Mouse (Mus musculus) olfactory bulb, adult 2 months (tissue): Measurements from ENCODE around the gene Atp23.

Experiments used
- CTCF ChIP-seq: fragments of 200-500 bp; IDR thresholded peaks from 2 replicates; pipeline ENCODE4 v1.5.1; 2012; ENCODE audit warnings: low read depth, mild to moderate bottlenecking, low read length, moderate library complexity; ENCODE audit not compliant: insufficient read depth
- POLR2A ChIP-seq: fragments of 200-500 bp; IDR thresholded peaks from 2 replicates; pipeline ENCODE4 v1.6.1; 2012; ENCODE audit warnings: mild to moderate bottlenecking, low read depth, low read length, moderate library complexity; ENCODE audit not compliant: insufficient read depth

DNA sequence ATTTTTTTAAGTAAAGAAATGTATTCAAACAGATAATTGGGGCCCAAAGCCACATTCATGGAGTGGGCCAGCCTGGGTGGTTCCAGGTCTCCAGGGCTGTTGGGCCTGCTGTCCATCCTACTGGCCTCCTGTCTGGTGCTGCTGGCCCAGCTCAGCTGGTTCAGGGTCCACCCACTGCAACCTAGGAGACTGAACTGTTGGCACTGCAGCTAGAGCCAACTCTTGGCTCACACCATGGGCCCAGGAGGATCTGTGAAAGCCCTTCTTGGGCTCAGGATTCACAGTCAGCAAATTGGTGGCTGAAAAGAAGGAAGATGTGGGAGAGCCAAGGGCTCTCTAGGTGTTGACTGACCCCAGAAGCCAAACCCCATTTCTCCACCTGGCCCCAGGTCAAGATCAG is 24.2 kb upstream of the Atp23 start:
- no peak for TF ChIP-seq POLR2A
- no peak for TF ChIP-seq CTCF
